Mouse (Mus musculus) lung, postnatal 10 days (tissue): ENCODE results near the gene Rnf138rt1.

Experiments
- DNase-seq: peaks from one replicate; pipeline ENCODE4 v3.0.0; 2021

The Rnf138rt1 gene

DNA sequence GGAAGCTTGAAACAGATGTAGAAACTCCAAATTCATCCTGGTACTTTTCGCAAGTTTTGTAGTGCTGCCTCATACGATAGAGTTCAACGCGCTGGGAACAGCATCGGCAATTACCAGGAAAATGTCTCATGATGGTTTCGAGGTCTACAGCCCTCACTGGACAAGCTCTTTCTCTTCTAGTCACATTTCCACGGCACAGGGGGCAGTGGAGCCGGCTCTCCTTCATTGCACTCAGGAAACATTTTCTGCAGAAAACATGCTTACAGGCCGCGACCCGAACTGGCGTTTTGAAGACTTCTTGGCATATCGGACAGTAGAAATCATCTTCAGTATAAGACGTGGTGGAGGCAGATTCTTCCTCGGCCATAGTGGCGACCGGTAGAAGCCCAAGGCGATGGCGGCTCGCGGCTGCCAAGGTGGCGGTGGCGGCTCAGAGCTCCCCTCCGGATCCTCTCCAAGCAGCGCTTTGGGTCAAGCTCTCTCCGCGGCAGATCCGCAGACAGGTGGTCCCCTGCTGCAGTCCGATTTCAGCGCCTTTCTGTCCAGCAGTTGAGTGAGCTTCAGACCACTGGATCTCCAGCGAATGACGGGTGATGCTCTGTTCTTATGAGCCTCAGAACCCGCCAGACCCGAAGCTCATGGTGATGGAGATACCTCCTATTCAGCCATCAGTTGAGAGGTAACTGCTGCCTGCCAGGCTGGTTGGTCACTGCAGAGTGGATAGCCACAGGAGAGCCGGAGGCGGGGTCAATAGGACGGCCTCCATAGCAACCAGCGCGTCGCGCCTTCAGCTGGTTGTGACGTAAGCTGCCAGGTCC is at the start of gene Rnf138rt1:
Gene Rnf138rt1, minus strand, starts transcription at position 713 of the 818 bp plus-strand sequence.
- no peak for DNase-seq

DNA sequence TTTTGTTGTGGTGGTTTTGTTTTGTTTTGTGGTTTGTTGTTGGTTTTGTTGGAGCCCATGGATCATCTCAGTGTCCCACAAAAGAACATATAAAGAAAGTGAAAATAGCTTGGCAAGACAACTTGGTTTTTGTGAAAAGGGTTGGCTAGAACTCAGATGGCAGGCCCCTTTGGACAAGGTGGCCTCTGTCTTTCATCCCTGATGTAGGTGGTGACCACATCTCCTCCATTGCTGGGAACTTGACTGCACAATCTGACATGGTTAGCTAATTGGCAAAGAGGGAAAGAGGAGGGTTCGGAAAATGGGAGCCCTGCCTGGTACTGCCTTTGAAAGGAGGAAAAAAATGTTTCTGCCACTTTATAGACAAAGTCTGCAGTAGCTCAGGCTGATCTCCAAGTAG is 46.1 kb upstream of the Rnf138rt1 start:
- no peak for DNase-seq

DNA sequence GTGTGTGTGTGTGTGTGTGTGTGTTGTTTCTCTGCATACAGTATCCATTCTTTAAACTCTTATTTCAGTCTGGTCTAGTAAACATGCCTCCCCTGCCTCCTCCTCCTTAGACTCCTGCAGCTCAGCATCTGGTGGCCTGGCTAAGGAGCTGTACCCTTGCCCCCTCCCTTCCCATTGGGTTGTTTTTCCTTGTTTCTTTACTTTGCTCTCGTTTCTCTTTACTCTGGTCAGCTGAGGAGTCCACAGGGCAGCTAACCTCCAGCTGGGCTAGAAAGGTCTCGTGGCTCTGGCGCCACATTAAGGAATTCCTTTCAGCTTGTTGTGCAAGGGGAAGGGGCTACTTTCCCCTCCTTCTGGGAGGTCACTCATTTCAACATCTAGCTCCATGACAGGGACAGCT is 5.2 kb upstream of the Rnf138rt1 start:
- DNase-seq = peak; percentile 8

DNA sequence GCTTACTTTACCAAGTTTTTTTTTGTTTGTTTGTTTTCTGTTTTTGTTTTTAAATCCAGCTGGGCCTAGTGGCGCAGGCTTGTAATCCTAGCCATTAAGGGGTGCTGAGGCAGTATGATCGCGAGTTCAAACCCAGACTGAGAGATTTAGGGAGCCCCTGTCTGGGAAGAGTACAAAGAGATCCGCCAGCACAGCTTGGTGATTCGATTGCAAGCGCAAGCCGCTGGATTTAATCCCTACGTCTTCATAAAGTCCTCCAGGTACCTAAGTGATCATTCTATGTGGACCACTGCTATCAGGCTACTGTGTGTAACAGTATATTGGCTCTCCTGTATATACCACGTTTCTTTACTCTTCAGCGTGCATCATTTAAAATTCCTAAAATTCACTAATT is 303 bp upstream of the Rnf138rt1 start:
- DNase-seq = no peak

DNA sequence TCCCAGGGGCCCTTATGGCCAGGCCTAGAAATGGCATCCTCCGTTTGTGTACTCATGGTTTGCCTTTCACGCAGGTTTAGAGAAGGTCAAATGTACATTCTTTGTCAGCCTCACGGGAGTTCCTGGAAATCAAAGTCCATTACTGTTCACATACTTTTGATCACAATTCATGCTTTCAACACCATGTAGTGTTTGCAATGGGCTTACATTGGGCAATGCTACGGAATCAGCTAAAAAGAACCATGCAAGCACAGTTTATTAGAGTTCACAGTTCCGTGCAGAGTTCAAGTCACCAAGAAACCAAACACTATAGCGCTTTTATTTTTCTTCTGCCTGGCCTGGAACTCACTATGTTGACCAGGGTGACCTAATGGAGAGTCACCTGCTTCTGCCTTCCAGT is 15.1 kb downstream of the Rnf138rt1 start:
- no peak for DNase-seq

DNA sequence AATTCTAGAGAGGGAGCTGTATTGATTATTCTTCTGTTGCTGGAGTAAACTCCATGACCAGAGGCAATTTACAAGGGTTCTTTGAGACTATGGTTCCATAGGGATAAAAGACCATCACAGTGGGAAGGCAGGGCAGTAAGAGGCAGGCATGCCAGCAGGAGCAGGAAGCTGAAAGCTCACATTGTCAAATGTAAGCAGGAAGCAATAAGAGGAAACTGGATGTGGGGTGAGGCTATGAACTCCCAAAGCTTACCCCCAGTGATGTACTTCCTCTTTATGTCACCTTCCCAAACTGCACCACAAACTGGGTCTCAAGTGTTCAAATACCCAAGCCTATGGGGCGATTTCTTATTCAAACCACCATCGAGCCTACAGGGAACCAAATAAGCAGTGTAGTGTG is 17.2 kb downstream of the Rnf138rt1 start:
- no peak for DNase-seq

DNA sequence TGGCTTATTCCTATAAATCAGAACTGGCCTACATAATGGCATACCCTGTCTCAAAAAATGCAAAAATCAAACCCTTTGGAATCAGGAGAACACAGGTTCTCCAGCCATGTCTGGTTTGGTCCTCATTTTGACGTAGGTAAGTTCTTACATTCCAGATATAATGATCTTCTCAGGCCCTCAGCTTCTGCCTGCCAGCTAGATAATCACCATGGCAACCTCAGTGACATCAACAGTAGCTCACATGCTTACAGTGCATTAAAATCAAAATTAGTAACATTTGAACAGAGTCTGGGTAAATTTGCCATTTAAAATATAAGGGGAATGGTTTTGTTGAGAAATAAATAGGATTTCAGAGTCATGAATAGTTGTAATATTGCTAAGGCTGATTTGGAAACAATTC is 22.2 kb downstream of the Rnf138rt1 start:
- DNase-seq = no peak

DNA sequence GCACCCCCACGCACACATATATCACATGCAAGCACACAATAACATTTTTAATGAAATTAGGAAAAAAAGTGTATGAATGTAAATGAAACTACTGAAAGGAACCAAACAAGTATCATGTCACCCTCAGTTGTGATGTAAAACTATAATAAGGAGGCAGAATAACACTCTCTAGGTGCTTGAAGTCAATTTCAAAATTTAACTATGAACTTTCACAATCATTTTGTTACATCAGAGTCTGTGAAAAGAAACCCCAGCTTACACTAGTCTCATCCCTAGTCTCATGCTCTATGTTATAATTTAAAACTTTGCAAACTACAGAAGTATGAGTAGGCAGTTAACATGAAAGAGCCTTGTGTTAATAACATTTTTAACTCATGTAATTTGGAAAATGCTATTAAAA is 27.0 kb downstream of the Rnf138rt1 start:
- DNase-seq = no peak

DNA sequence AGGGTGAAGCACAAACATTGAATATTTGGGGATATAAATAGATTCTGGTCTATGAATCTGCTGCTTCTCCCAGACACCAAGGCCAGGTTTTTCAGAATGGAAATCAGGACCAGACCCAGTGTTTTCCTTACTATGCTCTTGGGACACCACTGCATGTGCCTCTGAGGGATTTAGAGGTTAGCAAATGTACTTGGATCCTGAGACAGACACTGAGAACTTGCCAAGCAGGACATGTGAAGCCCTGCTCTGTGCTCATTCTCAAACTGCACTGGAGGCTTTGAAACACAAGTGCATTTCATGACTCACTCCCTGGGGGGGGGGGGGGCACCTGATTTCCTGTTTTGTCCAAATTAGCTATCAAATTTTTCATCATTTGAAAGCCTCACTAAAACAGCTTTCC is 37.5 kb downstream of the Rnf138rt1 start:
- no peak for DNase-seq

DNA sequence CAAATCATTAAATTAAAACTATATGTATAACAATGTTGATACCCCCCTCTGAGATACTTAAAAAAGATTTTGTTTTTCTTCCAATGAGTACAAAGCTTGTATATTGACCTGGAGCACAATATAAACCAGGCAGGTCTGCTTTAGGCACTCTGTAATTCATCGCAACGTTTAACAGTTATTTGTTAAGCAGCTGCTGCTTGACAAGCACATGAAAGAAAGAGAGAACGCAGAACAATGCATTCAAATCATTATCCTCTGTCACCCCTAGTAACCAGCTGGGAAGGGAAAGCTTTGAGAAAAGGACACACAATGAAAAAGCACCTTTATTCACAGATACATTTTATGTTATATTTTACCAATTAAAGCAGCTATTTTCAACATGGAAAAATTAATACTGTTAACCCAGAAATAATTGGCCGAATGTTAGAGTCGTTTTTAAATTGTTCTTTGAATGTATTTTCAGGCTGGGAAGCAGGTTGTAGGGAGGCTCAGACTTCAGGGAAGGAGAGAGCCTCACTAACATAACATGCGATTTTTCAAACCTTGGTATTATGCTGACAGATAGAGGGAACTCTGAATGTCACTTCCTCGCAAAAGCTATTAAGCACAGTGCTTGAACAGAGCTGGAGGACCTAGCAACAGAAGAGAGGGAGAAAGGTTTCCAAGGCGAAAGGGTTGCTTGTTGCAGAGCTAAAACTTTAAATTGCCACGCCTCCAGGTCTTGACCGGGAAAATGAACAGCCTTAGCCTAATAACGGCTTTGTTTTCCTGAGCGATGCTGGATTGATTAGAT is 38.1 kb downstream of the Rnf138rt1 start:
- DNase-seq = no peak

DNA sequence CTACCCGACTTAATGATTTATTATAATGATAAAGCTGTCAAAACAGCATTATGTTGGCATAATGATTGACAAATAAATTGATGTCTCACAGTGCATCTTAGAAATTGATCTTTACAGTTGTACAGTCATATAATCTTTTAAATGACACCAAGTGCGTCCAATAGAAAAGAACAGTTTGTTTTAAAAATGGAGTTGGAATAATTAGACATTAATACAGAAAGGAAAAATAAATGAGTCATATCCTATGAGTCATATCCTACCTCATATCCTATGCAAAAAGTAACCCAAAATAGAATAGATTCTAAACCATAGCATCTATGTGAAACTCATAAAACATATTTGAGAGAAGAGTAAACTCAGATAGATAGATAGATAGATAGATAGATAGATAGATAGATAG is 40.5 kb downstream of the Rnf138rt1 start:
- DNase-seq = no peak
